Mouse (Mus musculus) fat pad, adult 2 months (tissue): Measurements from ENCODE around the gene Slc1a3.
"Not testable (repeated sequence)": the region's sequence is repeated elsewhere in the genome, so short reads cannot be mapped to it uniquely, and the experiment has no call there.

Source experiments
- DNase-seq: peaks from one replicate; pipeline ENCODE4 v3.0.0-alpha.2; 2011; ENCODE audit warnings: low read depth, low spot score; ENCODE audit errors: extremely low read depth

Gene Slc1a3

GRCm38 (mm10) chr15:8709578-8709977, 986 bp downstream of the Slc1a3 start:
- no peak for DNase-seq

DNA sequence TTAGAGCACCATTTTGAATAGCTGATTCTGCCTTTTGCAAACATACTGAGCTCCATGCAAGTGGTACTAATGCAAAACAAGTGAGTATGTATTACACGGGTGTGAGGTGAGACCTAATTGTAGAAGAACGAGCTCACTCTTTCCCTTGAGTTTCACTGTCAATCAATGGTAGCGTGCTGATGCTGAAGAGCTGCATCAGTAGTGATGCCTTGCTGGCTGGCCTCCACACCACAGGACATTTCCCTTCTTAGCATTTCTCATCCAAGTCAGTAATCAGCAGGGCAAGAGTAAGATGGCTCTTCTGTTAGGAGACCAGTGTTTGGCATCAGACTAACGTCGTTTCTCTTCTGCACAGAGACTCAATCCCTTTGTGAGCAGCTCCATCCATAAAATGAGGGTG, 4.0 kb downstream of the Slc1a3 start:
- no peak for DNase-seq

- no peak for DNase-seq
These were observed 4.4 kb downstream of the Slc1a3 start for GRCm38 (mm10) chr15:8706178-8706577.

- DNase-seq = not testable (repeated sequence)
These were observed 5.0 kb downstream of the Slc1a3 start for GRCm38 (mm10) chr15:8705560-8705959.

GRCm38 (mm10) chr15:8697976-8698375, 12.6 kb downstream of the Slc1a3 start:
- no peak for DNase-seq

DNA sequence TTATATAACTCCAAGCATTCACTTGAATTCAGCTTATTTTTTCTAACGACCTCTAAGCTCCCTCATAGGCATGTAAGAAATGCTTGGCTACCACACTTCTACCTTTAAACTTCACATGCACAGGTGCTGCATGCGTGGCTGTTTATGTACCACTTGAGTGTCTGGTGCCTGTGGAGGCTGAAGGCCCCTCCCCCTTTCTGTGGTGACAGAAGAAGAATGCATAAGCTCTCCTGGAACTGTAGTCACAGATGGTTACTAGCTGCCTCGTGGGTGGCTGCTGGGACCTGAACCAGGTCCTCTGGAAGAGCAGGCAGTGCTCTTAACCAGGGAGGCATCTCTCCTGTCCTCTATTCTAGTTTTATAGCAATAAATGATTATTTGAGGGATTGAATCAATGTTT, 13.1 kb downstream of the Slc1a3 start:
- no peak for DNase-seq

DNA sequence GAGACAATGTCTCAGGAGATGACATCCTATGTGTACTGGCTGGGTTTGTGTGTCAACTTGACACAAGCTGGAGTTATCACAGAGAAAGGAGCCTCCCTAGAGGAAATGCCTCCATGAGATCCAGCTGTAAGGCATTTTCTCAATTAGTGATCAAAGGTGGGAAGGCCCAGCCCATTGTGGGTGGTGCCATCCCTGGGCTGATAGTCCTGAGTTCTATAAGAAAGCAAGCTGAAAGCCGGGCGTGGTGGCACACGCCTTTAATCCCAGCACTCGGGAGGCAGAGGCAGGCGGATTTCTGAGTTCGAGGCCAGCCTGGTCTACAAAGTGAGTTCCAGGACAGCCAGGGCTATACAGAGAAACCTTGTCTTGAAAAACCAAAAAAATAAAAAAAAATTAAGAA, 20.4 kb downstream of the Slc1a3 start:
- not testable (repeated sequence) for DNase-seq

- DNase-seq = peak; percentile 91
These were observed 23.7 kb downstream of the Slc1a3 start for GRCm38 (mm10) chr15:8686846-8687245.

GRCm38 (mm10) chr15:8685506-8685905, 25.1 kb downstream of the Slc1a3 start:
- no peak for DNase-seq

DNA sequence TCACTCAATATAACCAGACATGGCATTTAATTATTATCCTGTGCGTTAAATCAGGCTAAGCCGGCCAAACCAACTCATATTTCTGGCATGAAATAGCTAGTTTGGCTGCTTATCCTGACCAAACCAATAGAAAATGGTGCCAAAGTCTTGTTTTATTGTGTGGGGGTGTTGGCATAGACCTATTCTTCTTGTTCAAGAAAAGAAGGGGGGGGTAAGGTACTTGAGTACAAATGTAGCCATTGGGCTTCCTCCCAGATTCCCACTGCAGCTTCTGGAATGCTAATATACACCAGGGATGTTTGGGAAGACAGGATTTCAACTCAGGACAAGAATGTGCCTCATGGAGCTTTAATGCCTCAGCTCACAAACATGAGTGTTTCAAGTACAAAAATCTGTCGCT, 26.3 kb downstream of the Slc1a3 start:
- DNase-seq = peak; percentile 85

DNA sequence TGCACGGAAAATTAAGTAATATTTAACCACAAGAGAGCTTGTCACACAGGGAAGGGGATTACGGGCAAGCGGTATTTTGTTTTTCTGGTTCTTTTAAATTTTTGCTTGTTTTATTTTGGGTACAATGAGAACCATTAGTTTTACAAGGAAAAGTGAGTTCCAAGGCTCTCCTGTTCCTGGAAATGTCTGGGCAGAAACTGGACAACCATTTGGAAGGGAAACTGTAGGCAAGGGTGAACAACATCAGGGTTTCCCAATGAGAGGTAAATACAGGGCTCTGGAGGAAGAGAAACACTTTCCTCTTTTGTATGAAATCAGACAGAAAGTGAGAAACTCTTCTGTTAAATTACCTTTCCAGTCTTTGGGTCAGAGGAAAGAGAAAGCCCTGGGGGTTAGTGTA, 27.7 kb downstream of the Slc1a3 start:
- DNase-seq = no peak

GRCm38 (mm10) chr15:8682421-8682820, 28.1 kb downstream of the Slc1a3 start:
- DNase-seq = no peak

DNA sequence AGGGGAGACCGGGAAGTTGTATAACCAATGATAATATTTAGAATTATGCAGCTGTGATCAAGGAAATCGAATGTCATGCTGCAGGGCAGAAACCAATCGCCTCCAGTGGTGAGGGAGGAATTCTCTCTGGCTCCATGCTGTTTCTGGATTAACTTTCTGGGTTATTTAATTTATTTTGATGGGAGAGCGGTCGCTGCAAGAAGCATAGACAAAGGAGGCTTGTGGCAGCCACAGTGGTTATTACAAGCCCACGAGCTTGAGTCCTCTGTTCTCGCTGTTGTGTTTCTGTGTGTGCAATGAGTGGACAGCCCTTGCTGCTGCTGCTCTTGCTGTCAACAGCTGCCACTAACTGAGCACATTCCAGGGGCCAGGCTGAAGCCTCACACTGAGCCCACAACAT, 28.6 kb downstream of the Slc1a3 start:
- DNase-seq = no peak

DNA sequence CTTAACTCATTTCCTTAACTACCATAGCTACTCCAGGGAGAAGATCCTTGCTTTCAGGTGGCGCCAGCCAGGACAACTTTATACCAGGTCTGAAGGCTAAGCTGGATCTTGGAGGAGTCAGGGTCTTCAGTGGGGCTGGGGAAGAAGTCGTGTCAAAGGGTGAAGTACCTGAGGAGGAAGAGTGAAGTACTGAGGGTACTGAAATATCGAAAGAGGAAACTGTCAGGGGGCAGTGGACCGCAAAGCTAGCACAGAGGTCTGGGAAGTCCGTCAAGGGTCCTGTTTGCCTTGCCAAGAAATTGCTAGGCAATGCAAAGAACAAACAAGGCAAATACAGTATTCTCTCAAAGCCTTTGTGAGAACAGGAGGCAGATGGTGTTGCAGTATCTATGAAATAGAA, 29.6 kb downstream of the Slc1a3 start:
- DNase-seq = no peak

GRCm38 (mm10) chr15:8676959-8677358, 33.6 kb downstream of the Slc1a3 start:
- DNase-seq = no peak

GRCm38 (mm10) chr15:8676211-8676691, 34.3 kb downstream of the Slc1a3 start:
- no peak for DNase-seq

DNA sequence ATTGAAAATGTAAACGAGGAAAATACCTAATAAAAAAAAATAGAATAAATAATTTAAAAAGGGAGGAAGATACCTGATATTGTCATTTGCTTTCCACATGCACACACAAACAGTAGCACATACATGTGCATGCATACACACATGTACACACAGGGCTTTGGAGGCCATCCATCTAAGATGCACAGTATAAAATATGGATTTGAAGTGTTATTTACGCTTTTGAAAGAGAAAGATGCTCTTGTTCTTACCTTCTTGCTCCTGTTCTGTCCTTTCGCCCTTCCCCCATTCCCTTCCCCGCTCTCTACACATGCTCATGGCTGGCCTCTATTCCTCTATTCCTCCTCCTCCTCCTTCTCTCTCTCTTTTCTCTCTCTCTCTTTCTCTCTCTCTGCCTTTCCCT, 34.9 kb downstream of the Slc1a3 start:
- no peak for DNase-seq

DNA sequence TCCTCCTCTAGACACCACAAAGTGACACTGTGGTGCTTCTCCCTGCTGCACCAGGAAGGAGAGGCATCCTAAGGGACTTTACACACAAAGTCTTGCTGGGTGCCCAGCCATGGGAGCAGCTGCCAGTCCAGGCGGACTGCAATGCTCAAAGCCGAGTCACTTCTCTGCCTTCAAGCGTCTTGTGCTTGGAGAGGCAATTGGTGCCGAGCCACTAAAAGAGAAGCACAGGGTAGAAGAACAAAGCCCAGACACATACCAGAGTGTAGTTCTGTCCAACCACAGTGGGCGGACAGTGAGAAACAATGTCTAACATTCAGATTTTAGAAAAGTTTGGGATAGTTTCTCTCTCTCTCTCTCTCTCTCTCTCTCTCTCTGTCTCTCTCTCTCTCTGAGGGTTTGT, 38.0 kb downstream of the Slc1a3 start:
- DNase-seq = no peak

DNA sequence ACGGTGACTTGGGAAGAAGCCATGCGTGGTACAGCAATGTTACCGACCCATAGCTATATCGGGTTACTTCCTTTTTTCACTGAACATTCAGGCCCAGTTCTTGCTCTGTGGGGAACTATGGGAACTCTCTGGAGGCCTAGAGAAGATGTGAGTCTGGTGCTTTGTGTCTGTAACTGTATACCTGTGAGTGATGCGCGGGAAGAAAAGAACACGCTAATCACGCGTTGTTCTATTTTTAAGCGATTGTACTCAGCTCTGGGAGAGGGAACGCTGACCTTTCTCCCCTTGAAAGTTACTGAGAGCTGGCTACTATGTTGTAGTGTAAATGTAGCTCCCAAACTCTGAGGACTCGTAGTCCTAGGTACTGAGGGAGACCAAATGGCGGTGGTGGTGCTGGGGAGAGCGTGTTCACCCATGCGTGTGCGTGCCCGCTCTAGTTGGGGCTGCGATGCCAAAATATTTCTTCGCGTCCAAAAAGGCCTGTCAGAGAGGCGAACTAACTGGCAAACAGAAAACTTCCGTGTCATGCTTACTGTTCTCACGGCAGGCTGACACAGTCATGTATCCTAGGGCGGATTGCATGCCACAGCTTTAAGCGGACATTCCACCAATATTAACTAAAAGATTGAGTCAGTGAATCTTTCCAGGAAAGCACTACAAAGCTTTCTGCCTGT, 42.6 kb downstream of the Slc1a3 start:
- DNase-seq = no peak

DNA sequence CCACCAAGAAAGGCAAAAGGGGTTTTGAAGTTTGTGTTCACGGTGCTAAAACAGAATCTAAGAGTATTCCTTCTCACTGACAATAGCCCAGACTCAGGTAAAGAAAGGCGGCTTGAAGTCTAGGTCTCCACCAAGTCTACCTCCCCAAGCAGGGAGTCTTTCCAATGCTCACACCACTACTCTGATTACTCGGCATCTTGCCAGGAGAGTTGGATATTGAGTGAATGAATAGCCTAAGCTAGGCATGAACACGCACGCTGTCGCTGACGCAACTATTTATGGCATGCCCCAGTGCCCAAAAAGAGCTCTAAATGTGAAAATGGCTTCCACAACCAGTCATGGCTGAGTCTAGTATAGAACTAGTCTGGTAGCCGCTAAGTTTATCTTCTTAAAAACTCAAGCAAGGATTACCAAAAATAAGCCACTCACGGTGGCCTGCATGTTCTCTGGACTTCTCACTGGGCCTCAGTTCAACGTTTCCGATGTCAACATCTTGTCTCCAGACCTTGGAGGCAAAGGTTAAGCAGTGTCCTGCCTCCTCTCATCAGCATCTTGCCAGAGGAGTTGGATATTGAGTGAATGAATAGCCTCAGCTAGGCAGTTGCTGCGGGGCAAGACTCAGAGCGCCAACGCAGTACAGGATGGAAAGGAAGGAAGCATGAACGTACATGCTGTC, 44.8 kb downstream of the Slc1a3 start:
- no peak for DNase-seq

- no peak for DNase-seq
These were observed 47.0 kb downstream of the Slc1a3 start for GRCm38 (mm10) chr15:8663348-8664099.

DNA sequence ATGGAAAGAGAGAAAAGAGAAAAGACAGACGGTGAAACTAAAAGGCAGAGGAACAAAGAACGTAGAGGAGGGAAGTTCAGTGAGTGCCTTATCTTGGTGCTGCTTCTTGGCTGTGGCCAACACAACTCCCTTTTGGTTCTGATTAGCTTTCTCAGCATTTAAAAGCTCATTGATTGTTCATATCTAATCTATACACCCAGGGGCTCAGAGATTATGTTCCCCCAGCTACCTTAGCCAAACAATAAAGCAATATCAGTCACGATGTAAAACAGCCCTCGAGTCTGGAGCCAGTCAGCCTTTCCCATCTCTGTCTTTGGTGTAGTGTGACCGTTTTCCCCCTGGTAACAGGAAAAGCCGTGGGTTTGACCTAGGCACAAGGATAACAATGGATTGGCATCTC, 48.7 kb downstream of the Slc1a3 start:
- DNase-seq = no peak
